Mouse (Mus musculus) gastrocnemius, adult 2 months (tissue): ENCODE data around the gene Nudt3. TPM values are rescaled to one million over a fixed set of nuclear protein-coding genes. Genes with fewer than 3 reads are reported as not detected.
"Not testable (repeated sequence)": the region's sequence is repeated elsewhere in the genome, so short reads cannot be mapped to it uniquely, and the experiment has no call there.

Source experiments
- DNase-seq: peaks from one replicate; pipeline ENCODE4 v3.0.0; 2022
- H3K27ac ChIP-seq: fragments of 200-600 bp; 2 replicates; pipeline ENCODE4 v1.8.1; 2022; ENCODE audit warnings: mild to moderate bottlenecking
- H3K4me3 ChIP-seq: fragments of 200-600 bp; 2 replicates; pipeline ENCODE4 v1.8.1; 2022; ENCODE audit warnings: mild to moderate bottlenecking, moderate library complexity
- CTCF ChIP-seq: fragments of 200-600 bp; IDR thresholded peaks from 2 replicates; pipeline ENCODE4 v1.8.1; 2022; ENCODE audit warnings: antibody characterized with exemption, mild to moderate bottlenecking, moderate library complexity
- intact Hi-C: fragments of 180-260 bp; cut with DNase I; formaldehyde crosslinking; loops from one replicate; pipeline ENCODE4 v1.15.1; 2025
- total RNA-seq, 2 experiments: library from RNA; stranded (reverse); gene quantifications; 2 replicates each; pipeline ENCODE4 v1.2.3; 2021

The Nudt3 gene
- total RNA-seq, 2 experiments from 2014 or later, result 222 to 261 TPM

DNA sequence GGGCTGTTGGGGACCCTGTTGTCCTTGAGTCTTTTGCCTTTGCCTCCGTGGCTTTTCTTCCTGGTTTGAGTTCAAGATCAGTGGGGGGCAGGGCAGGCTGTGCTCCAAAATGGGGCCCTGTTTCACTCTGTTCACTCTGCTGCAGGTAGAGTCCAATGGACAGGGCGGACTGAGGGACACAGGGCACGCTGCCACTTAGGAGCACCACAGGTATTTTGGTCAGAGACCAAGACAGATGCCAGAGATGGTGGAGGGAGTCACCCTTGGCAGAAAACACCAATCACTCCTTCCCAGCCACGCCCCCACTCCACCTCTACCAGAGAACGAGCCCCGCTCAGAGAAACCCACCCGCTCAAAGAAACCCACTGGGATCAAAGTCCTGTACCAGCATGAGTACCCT lies 22.5 kb upstream of the Nudt3 start:
- no peak overlapping the region for H3K4me3 ChIP-seq
- intact Hi-C loops, result no loop called here
- TF ChIP-seq CTCF, result no peak
- DNase-seq, result no peak
- H3K27ac ChIP-seq, result no peak overlapping the region

DNA sequence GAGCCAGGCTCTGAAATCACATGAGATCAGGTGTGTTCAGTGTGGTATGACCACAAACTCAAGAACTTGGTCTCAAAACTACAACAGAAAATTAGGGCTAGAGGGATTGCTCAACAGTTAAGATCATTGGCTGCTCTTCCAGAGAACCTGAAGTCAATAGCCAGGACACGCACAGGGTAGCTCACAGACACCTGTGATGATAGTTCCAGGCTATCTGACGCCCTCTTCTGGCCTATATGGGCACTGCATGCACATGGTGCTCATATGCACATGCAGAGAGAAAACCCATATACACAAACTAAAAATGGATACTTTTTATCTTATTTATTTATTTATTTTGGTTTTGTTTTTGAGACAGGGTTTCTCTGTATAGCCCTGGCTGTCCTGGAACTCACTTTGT lies 21.3 kb upstream of the Nudt3 start:
- H3K27ac ChIP-seq, result no peak overlapping the region
- no peak overlapping the region for H3K4me3 ChIP-seq
- TF ChIP-seq CTCF, result 0 out of 2 replicates have a peak, but pooled peaks have one; percentile 1
- intact Hi-C loops, result no loop called here
- DNase-seq, result no peak

DNA sequence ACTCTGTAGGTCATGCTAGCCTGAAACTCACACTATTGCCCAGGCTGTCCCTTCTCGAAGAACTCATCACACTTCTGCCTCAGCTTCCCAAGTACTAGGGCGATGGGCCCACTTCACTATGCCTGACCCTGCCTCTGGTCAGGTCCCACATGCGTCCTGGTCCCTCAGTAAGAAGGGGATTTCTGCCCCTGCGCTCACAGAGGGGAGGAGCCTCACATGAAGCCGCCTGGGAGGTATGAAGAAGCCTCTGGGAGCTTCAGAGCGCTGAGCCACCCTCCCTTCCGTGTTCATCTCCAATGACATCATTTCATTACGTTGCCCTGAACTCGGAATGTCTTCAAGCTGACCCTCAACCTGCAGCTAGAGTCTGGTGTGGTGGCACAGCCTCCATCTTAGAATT lies 20.5 kb upstream of the Nudt3 start:
- TF ChIP-seq CTCF, result no peak
- no peak overlapping the region for H3K27ac ChIP-seq
- no peak overlapping the region for H3K4me3 ChIP-seq
- intact Hi-C loops, result no loop called here
- DNase-seq, result no peak

GRCm38 (mm10) chr17:27643101-27643500 lies 19.8 kb upstream of the Nudt3 start:
- intact Hi-C loops, result no loop called here
- Histone ChIP-seq H3K27ac (no peak overlapping the region), H3K4me3 (no peak overlapping the region)
- DNase-seq, result no peak
- TF ChIP-seq CTCF, result no peak

GRCm38 (mm10) chr17:27642491-27643062 lies 19.3 kb upstream of the Nudt3 start:
- no peak overlapping the region for H3K27ac ChIP-seq
- intact Hi-C loops, result no loop called here
- DNase-seq, result peak; percentile 54

DNA sequence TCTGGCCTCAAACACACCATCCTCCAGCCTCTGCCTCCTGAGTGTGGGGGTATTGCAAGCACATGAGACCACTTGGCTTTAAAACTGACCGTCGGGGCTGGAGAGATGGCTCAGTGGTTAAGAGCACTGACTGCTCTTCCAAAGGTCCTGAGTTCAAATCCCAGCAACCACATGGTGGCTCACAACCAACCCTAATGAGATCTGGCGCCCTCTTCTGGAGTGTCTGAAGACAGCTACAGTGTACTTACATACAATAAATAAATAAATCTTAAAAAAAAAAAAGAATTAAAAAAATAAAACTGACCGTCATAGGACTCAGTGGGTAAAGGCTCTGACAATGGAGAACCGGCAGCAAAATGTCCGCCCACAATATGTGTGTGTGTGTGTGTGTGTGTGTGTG lies 16.6 kb upstream of the Nudt3 start:
- H3K27ac ChIP-seq, H3K4me3 ChIP-seq, intact Hi-C loops: not testable (repeated sequence)
- peak; percentile 12 for DNase-seq
- peak; percentile 35; the same call in 1 of the 2 replicates for TF ChIP-seq CTCF

More at GRCm38 (mm10) chr17:27642491-27643062, 19.3 kb upstream of the Nudt3 start:
- 0 out of 2 replicates have a peak overlapping the region, but pooled peaks have one; percentile 21 for H3K4me3 ChIP-seq
- TF ChIP-seq CTCF, result no peak

- H3K4me3 ChIP-seq, result no peak overlapping the region
- TF ChIP-seq CTCF, result peak; percentile 74
- no peak overlapping the region for H3K27ac ChIP-seq
- peak; percentile 34 for DNase-seq
- intact Hi-C loops, result no loop called here
These were observed 15.6 kb upstream of the Nudt3 start for GRCm38 (mm10) chr17:27638921-27639332.

DNA sequence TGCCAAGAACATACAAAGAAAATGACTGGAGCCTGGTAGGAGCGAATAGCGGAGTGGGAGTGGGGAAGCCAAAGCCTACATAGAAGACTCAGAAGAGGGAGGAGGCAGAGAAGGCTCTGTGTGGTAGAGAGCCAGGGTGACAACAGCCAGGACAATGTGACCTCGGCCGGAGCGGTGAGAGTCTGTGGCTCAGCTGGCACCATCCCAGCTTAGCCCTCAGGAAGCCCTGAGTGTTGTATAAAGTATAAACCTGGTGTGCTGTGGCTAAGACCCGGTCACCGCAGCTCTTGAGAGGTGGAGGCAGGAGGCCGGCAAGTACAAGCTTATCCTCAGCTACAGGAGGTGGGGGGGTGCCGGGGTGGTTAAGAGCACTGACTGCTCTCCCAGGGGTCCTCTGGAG lies 14.0 kb upstream of the Nudt3 start:
- DNase-seq, result no peak
- TF ChIP-seq CTCF, result no peak
- Histone ChIP-seq H3K4me3 (no peak overlapping the region), H3K27ac (no peak overlapping the region)
- intact Hi-C loops, result no loop called here

DNA sequence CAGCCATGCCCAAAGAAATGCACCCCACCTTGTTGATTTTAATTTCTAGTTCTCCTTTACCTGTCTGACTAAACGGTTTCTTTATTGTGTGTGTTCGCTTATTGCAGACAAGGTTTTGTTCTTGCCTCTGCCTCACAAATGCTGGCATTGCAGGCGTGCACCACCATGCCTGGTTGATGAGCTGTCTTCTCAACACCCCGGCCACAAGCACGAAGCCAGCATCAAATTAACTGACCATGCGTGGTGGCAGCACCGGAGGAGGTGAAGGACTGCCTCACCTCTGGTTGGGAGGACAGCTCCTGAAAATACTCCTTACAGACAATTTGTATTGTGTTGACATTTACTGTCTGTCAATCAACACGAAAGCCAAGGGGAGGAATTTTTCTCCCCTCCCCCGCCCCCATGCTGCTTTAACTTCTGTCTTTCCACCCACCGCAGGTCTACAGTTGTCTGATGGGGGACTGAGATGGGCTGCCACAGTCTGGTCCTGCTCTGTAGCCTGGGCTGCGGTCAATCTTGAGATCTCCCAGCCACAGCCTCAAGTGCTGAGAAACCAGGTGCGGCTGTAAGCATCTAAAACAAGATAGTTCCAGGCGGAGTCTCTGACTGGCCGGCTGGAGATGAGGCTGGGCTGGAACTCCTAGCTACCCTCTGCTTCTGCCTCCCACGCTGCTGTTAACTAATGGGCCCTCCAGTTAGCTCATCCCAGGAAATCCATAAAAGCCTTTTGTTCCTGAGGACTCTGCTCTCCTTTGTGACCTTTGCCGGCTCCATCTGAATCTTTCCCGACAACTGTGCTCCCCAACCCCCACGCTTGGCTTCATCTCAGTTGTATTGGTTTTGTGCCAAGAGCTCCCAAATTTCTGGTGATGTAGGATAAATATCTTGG lies 13.1 kb upstream of the Nudt3 start, which contains the start of gene Rps10:
Gene Rps10 (minus strand): TSS at position 538 of the 889 bp plus-strand sequence.
- H3K4me3 ChIP-seq, result peak within 1 kb of the TSS; percentile 97
- no peak for TF ChIP-seq CTCF
- peak within 1 kb of the TSS; percentile 89 for H3K27ac ChIP-seq
- no peak for DNase-seq
- intact Hi-C loops, result no loop called here

DNA sequence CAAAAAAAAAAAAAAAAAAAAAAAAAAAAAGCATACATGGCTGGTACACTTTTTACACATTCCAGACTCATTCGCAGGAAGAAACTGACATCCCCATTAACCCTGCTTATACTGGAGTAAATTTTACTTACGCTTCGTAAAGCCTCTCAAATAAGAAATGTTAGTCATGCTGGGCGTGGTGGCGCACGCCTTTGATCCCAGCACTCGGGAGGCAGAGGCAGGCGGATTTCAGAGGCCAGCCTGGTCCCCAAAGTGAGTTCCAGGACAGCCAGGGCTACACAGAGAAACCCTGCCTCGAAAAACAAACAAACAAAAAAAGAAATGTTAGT lies 12.2 kb upstream of the Nudt3 start:
- peak overlapping the region; percentile 97 for H3K4me3 ChIP-seq
- H3K27ac ChIP-seq, result peak overlapping the region; percentile 89
- DNase-seq, intact Hi-C loops: not testable (repeated sequence)

- H3K4me3 ChIP-seq, result peak within 1 kb of the TSS; percentile 97
- peak within 1 kb of the TSS; percentile 89 for H3K27ac ChIP-seq
- DNase-seq, result peak; percentile 94
- intact Hi-C loops, result no loop called here
- TF ChIP-seq CTCF, result no peak
These were observed 11.7 kb upstream of the Nudt3 start, which contains the start of gene RPS10-NUDT3 for GRCm38 (mm10) chr17:27634871-27635574. TSS of gene RPS10-NUDT3 (minus strand) at chr17:27635222.

- no peak overlapping the region for H3K27ac ChIP-seq
- intact Hi-C loops, result loop anchor here (1.0 to 10.0 kb wide), 3 partner anchors 64 to 425 kb away; partner anchors contain the start of genes AI413582 and Lemd2
- peak; percentile 82 for TF ChIP-seq CTCF
These were observed 6.1 kb upstream of the Nudt3 start for GRCm38 (mm10) chr17:27629249-27630020.

More at GRCm38 (mm10) chr17:27629249-27630020, 6.1 kb upstream of the Nudt3 start:
- DNase-seq, result peak; percentile 88
- no peak overlapping the region for H3K4me3 ChIP-seq
